Mouse (Mus musculus) heart, adult 2 months (tissue): ENCODE data around the gene Tsfm. TPM values are rescaled to one million over a fixed set of nuclear protein-coding genes. Genes with fewer than 3 reads are reported as not detected.

Experiments
- DNase-seq, 2 experiments: peaks; one replicate each; pipeline ENCODE4 v3.0.0; 2021
- H3K27ac ChIP-seq: fragments of 200-600 bp; 2 replicates; pipeline ENCODE4 v1.8.1; 2022
- H3K27me3 ChIP-seq: fragments of 200-500 bp; 2 replicates; pipeline ENCODE4 v1.6.1; 2012; ENCODE audit warnings: mild to moderate bottlenecking, low read length, inconsistent platforms, mixed read lengths; ENCODE audit not compliant: control insufficient read depth, insufficient read depth
- H3K36me3 ChIP-seq: fragments of 200-500 bp; 2 replicates; pipeline ENCODE4 v1.6.1; 2012; ENCODE audit warnings: low read length, inconsistent platforms; ENCODE audit not compliant: control insufficient read depth, insufficient read depth
- H3K4me1 ChIP-seq: fragments of 200-500 bp; 2 replicates; pipeline ENCODE4 v1.6.1; 2011; ENCODE audit warnings: low read length; ENCODE audit not compliant: control insufficient read depth, insufficient read depth
- H3K4me3 ChIP-seq: fragments of 200-600 bp; 2 replicates; pipeline ENCODE4 v1.8.1; 2022
- H3K79me2 ChIP-seq: fragments of 200-500 bp; replicated peaks from 2 replicates; pipeline ENCODE4 v1.6.1; 2012; ENCODE audit warnings: mild to moderate bottlenecking, inconsistent platforms, low read length, moderate library complexity, mixed read lengths; ENCODE audit not compliant: control insufficient read depth, insufficient read depth
- H3K9ac ChIP-seq: fragments of 200-500 bp; 2 replicates; pipeline ENCODE4 v1.6.1; 2012; ENCODE audit warnings: low read depth, mild to moderate bottlenecking, control low read depth, inconsistent platforms, low read length, mixed read lengths
- CTCF ChIP-seq: fragments of 200-600 bp; IDR thresholded peaks from 2 replicates; pipeline ENCODE4 v1.8.1; 2022; ENCODE audit warnings: antibody characterized with exemption, mild to moderate bottlenecking, moderate library complexity
- EP300 ChIP-seq: fragments of 200-500 bp; IDR thresholded peaks from 2 replicates; pipeline ENCODE4 v1.6.1; 2011; ENCODE audit warnings: low read depth, low read length, control low read depth; ENCODE audit not compliant: insufficient read depth
- POLR2A ChIP-seq: fragments of 200-500 bp; IDR thresholded peaks from 2 replicates; pipeline ENCODE4 v1.6.1; 2011; ENCODE audit warnings: mild to moderate bottlenecking, low read depth, low read length, control low read depth; ENCODE audit not compliant: insufficient read depth
- WGBS: fragments of 180-500 bp; shearing (Covaris S2); methylation state at CpG from one replicate; pipeline ENCODE4 v1.1.7; 2018; 5-methylcytosine and 5-hydroxymethylcytosine counted together
- intact Hi-C: fragments of 180-260 bp; cut with DNase I; formaldehyde crosslinking; loops from one replicate; pipeline ENCODE4 v1.15.1; 2025
- polyA plus RNA-seq: library from polyadenylated mRNA; depleted of rRNA; stranded (reverse); fragments of >200 nt; gene quantifications from 2 replicates; pipeline ENCODE4 v1.2.3, GENCODE M21; 2012
- total RNA-seq, 2 experiments: library from RNA; stranded (reverse); gene quantifications; 2 replicates each; pipeline ENCODE4 v1.2.3; 2021

Gene Tsfm
- total and polyA plus RNA-seq, 3 experiments: 40.0 to 58.7 (median 50.8) TPM

DNA sequence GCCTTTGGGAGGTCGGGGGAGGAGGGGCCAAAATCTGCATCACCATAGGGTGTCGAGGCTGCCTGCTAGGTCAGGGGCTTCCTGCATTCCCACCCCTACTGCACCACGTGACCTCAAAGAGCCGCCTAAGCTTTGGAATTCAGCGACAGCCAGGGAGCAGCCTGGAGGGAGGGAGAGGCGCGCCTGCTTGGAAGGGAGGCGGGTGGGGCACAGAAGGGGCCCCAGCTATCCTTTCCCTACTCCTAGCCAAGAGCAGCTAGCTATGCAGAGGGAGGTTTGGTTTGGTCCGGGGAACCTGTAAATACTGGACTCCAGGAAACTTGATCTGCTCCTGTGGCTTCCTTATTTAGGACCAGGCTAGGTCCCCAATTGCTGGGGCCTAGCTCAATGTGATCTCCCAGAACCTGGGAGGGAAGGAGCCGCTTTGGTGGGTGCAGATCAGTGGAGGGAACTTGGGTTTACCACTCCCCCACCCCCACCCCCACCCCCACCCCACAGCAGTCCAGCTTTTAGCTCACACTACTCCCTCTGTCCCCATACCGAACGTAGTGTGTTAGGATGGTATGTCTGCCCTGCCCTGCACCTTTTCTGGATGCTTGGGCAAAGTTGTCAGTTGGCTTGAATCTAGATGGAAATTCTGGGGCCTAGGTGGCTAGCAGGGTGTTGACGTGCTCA is 58.5 kb downstream of the Tsfm start:
- intact Hi-C loops: no loop called here
- Histone ChIP-seq H3K4me3 (no peak overlapping the region), H3K9ac (no peak overlapping the region), H3K36me3 (no peaks in the 10 kb centered on the region), H3K27ac (peak overlapping the region; percentile 42), H3K4me1 (peaks cover 2% of the 10 kb centered on the region; the same call in 1 of the 2 replicates), H3K79me2 (no peaks in the 10 kb centered on the region), H3K27me3 (no peaks in the 10 kb centered on the region)
- DNase-seq: peak; percentile 62 to 77
- TF ChIP-seq CTCF: no peak
- no peak for TF ChIP-seq POLR2A
- no peak for TF ChIP-seq EP300
- WGBS: 38% methylated on average over 13 of the region's 13 CpGs

GRCm38 (mm10) chr10:126971363-126972050 is 59.1 kb downstream of the Tsfm start:
- DNase-seq: no peak
- TF ChIP-seq EP300: no peak
- intact Hi-C loops: no loop called here
- peaks cover 2% of the 10 kb centered on the region; the same call in 1 of the 2 replicates for H3K4me1 ChIP-seq
- no peaks in the 10 kb centered on the region for H3K79me2 ChIP-seq
- H3K27ac ChIP-seq: peak overlapping the region; percentile 42
- no peaks in the 10 kb centered on the region for H3K36me3 ChIP-seq
- WGBS: 45% methylated on average over 12 of the region's 12 CpGs
- no peaks in the 10 kb centered on the region for H3K27me3 ChIP-seq
- no peak overlapping the region for H3K4me3 ChIP-seq
- no peak overlapping the region for H3K9ac ChIP-seq

- 92% methylated on average over 8 of the region's 8 CpGs for WGBS
- intact Hi-C loops: no loop called here
- Histone ChIP-seq H3K79me2 (no peaks in the 10 kb centered on the region), H3K27me3 (no peaks in the 10 kb centered on the region), H3K4me3 (no peak overlapping the region), H3K27ac (no peak overlapping the region; the same call in 1 of the 2 replicates), H3K9ac (no peak overlapping the region), H3K4me1 (peaks cover 2% of the 10 kb centered on the region; the same call in 1 of the 2 replicates), H3K36me3 (no peaks in the 10 kb centered on the region)
- DNase-seq: no peak
- TF ChIP-seq EP300: no peak
- TF ChIP-seq POLR2A: no peak
- no peak for TF ChIP-seq CTCF
Measured at GRCm38 (mm10) chr10:126963821-126964220, 66.8 kb downstream of the Tsfm start.

GRCm38 (mm10) chr10:126962966-126963330 is 67.7 kb downstream of the Tsfm start:
- peak; percentile 39 to 57 for DNase-seq
- Histone ChIP-seq H3K36me3 (no peaks in the 10 kb centered on the region), H3K27me3 (no peaks in the 10 kb centered on the region), H3K9ac (no peak overlapping the region), H3K4me3 (no peak overlapping the region), H3K4me1 (peaks cover 2% of the 10 kb centered on the region; the same call in 1 of the 2 replicates), H3K79me2 (no peaks in the 10 kb centered on the region), H3K27ac (peak overlapping the region; percentile 65)
- TF ChIP-seq EP300 (no peak), POLR2A (no peak), CTCF (no peak)
- WGBS: 49% methylated on average over 6 of the region's 6 CpGs
- intact Hi-C loops: no loop called here

DNA sequence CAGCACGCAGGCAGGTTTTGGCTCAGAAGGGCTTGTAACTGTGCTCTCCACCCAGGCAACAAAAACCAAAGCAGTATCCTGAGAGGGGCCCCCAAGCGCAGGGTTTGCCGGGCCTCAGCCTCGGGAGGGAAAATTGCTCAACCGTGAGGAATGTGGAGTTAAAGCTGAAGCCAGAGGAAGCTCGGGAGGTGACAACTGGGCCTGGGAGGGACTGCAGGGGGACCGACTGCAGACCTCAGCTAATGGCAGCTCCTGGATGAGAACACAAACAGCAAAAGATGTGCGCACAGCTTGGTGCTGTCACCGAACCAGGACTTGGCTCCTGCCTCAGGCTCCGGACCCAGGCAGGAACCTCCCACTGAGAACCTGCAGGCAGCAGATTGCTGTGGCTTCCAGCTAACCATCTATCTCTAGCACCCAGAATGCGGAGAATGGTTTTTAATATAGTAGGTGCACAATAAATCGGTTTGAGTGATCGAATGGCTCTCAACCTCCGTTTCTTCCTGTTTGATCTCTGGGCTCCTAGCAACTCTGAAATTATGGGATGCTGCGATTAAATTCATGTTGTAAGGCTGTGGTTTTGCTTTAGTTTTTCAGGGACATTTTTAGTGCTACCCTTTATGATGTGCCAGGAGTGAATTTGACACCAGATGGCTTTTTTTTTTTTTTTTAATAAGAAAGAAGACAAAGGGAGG is 68.2 kb downstream of the Tsfm start:
- Histone ChIP-seq H3K27me3 (no peaks in the 10 kb centered on the region), H3K4me1 (peaks cover 3% of the 10 kb centered on the region), H3K4me3 (no peak overlapping the region), H3K79me2 (no peaks in the 10 kb centered on the region), H3K27ac (peak overlapping the region; percentile 65), H3K9ac (no peak overlapping the region), H3K36me3 (no peaks in the 10 kb centered on the region)
- WGBS: 42% methylated on average over 15 of the region's 15 CpGs
- peak; percentile 64 to 78 for DNase-seq
- TF ChIP-seq CTCF (no peak), EP300 (no peak), POLR2A (no peak)
- intact Hi-C loops: no loop called here
